Mouse (Mus musculus) E14TG2a.4 (cell line): ENCODE results near the gene Hal.

Source experiments
- CTCF ChIP-seq: conservative IDR thresholded peaks from 2 replicates; pipeline ENCODE4 v1.5.1; 2014; ENCODE audit warnings: low read length
- POU5F1 ChIP-seq: IDR thresholded peaks from 2 replicates; pipeline ENCODE4 v1.6.1; 2014; ENCODE audit warnings: low read length, borderline replicate concordance

DNA sequence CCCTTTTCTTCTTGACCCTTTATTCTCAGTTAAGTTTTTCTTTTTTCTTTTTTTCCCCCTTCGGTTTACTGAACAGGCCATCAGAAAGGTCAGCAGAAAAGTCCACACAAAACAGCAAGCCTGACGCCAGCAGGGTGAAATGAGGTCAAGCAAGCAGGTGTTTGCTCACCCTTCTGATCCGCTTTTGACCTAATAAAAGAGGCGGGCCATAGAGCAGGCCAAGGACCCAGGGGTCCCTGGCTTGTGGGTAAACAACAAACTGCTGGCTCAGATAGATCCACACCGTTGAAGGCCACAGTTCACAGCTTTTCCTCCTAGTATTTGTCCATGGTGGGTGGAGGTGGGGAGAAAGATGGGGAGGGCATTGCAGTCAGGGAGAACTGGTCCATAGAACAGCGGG is 54.6 kb downstream of the Hal start:
- no peak for TF ChIP-seq CTCF
- TF ChIP-seq POU5F1, result no peak
